Mouse (Mus musculus): ENCODE measurements around the gene Lcn4. TPM values are rescaled to one million over a fixed set of nuclear protein-coding genes. Genes with fewer than 3 reads are reported as not detected.
"Not testable (repeated sequence)": the region's sequence is repeated elsewhere in the genome, so short reads cannot be mapped to it uniquely, and the experiment has no call there.

Lcn4 gene
- not detected in 2 replicates for polyA plus RNA-seq (2012; rRNA removed)

- Histone ChIP-seq H3K27me3 (ENCODE audit: control insufficient read depth, insufficient read depth, low read length) (no peaks in the 10 kb centered on the region), H3K4me1 (ENCODE audit: control insufficient read depth, insufficient read depth, low read length) (no peaks in the 10 kb centered on the region), H3K27ac (ENCODE audit: control insufficient read depth, insufficient read depth, low read depth, low read length) (no peak within 1 kb of the TSS), H3K4me3 (ENCODE audit: control insufficient read depth, low read depth, low read length) (no peak within 1 kb of the TSS), H3K36me3 (ENCODE audit: control insufficient read depth, insufficient read depth, low read length) (no peaks in the 10 kb centered on the region)
- no peak for TF ChIP-seq CTCF (IDR thresholded peaks at IDR 0.05; ENCODE audit: control insufficient read depth, insufficient read depth, insufficient replicate concordance, low read depth, low read length)
- TF ChIP-seq POLR2A (IDR thresholded peaks at IDR 0.05; ENCODE audit: control insufficient read depth, low read depth, low read length), result no peak
Measured at GRCm38 (mm10) chr2:26671182-26671581, at the start of gene Lcn4. Gene Lcn4, minus strand, starts transcription at chr2:26671282.

GRCm38 (mm10) chr2:26686171-26686675, 15.1 kb upstream of the Lcn4 start:
- Histone ChIP-seq H3K27ac (ENCODE audit: control insufficient read depth, insufficient read depth, low read depth, low read length) (no peak overlapping the region), H3K4me3 (ENCODE audit: control insufficient read depth, low read depth, low read length) (no peak overlapping the region), H3K4me1 (ENCODE audit: control insufficient read depth, insufficient read depth, low read length) (no peaks in the 10 kb centered on the region), H3K36me3 (ENCODE audit: control insufficient read depth, insufficient read depth, low read length) (no peaks in the 10 kb centered on the region), H3K27me3 (ENCODE audit: control insufficient read depth, insufficient read depth, low read length) (no peaks in the 10 kb centered on the region)
- TF ChIP-seq CTCF (IDR thresholded peaks at IDR 0.05; ENCODE audit: control insufficient read depth, insufficient read depth, insufficient replicate concordance, low read depth, low read length) (no peak), POLR2A (IDR thresholded peaks at IDR 0.05; ENCODE audit: control insufficient read depth, low read depth, low read length) (no peak)

GRCm38 (mm10) chr2:26668746-26669145, 2.3 kb downstream of the Lcn4 start:
- TF ChIP-seq CTCF (IDR thresholded peaks at IDR 0.05; ENCODE audit: control insufficient read depth, insufficient read depth, insufficient replicate concordance, low read depth, low read length) (no peak), POLR2A (IDR thresholded peaks at IDR 0.05; ENCODE audit: control insufficient read depth, low read depth, low read length) (no peak)
- no peaks in the 10 kb centered on the region for H3K36me3 ChIP-seq (ENCODE audit: control insufficient read depth, insufficient read depth, low read length)
- no peak overlapping the region for H3K27ac ChIP-seq (ENCODE audit: control insufficient read depth, insufficient read depth, low read depth, low read length)
- H3K27me3 ChIP-seq (ENCODE audit: control insufficient read depth, insufficient read depth, low read length), result no peaks in the 10 kb centered on the region
- H3K4me1 ChIP-seq (ENCODE audit: control insufficient read depth, insufficient read depth, low read length), result no peaks in the 10 kb centered on the region
- H3K4me3 ChIP-seq (ENCODE audit: control insufficient read depth, low read depth, low read length), result no peak overlapping the region

GRCm38 (mm10) chr2:26663551-26663950, 7.5 kb downstream of the Lcn4 start:
- H3K27ac ChIP-seq (ENCODE audit: control insufficient read depth, insufficient read depth, low read depth, low read length); H3K27me3 ChIP-seq (ENCODE audit: control insufficient read depth, insufficient read depth, low read length); H3K4me3 ChIP-seq (ENCODE audit: control insufficient read depth, low read depth, low read length); H3K36me3 ChIP-seq (ENCODE audit: control insufficient read depth, insufficient read depth, low read length); H3K4me1 ChIP-seq (ENCODE audit: control insufficient read depth, insufficient read depth, low read length): not testable (repeated sequence)
- peak; percentile 25; the same call in 1 of the 2 replicates for TF ChIP-seq CTCF (IDR thresholded peaks at IDR 0.05; ENCODE audit: control insufficient read depth, insufficient read depth, insufficient replicate concordance, low read depth, low read length)

- H3K27me3 ChIP-seq (ENCODE audit: control insufficient read depth, insufficient read depth, low read length), result no peaks in the 10 kb centered on the region
- peaks cover 10% of the 10 kb centered on the region; the same call in 1 of the 2 replicates for H3K4me1 ChIP-seq (ENCODE audit: control insufficient read depth, insufficient read depth, low read length)
- TF ChIP-seq POLR2A (IDR thresholded peaks at IDR 0.05; ENCODE audit: control insufficient read depth, low read depth, low read length), result no peak
- no peak for TF ChIP-seq CTCF (IDR thresholded peaks at IDR 0.05; ENCODE audit: control insufficient read depth, insufficient read depth, insufficient replicate concordance, low read depth, low read length)
- no peak overlapping the region for H3K27ac ChIP-seq (ENCODE audit: control insufficient read depth, insufficient read depth, low read depth, low read length)
- no peaks in the 10 kb centered on the region for H3K36me3 ChIP-seq (ENCODE audit: control insufficient read depth, insufficient read depth, low read length)
- H3K4me3 ChIP-seq (ENCODE audit: control insufficient read depth, low read depth, low read length), result no peak overlapping the region
Measured at GRCm38 (mm10) chr2:26663112-26663511, 8.0 kb downstream of the Lcn4 start.

GRCm38 (mm10) chr2:26662509-26662882, 8.6 kb downstream of the Lcn4 start:
- no peaks in the 10 kb centered on the region for H3K36me3 ChIP-seq (ENCODE audit: control insufficient read depth, insufficient read depth, low read length)

GRCm38 (mm10) chr2:26661768-26662508, 9.1 kb downstream of the Lcn4 start:
- no peak for TF ChIP-seq CTCF (IDR thresholded peaks at IDR 0.05; ENCODE audit: control insufficient read depth, insufficient read depth, insufficient replicate concordance, low read depth, low read length)
- TF ChIP-seq POLR2A (IDR thresholded peaks at IDR 0.05; ENCODE audit: control insufficient read depth, low read depth, low read length), result no peak
- Histone ChIP-seq H3K36me3 (ENCODE audit: control insufficient read depth, insufficient read depth, low read length) (no peaks in the 10 kb centered on the region), H3K27ac (ENCODE audit: control insufficient read depth, insufficient read depth, low read depth, low read length) (no peak overlapping the region), H3K4me3 (ENCODE audit: control insufficient read depth, low read depth, low read length) (peak overlapping the region; percentile 35), H3K27me3 (ENCODE audit: control insufficient read depth, insufficient read depth, low read length) (no peaks in the 10 kb centered on the region), H3K4me1 (ENCODE audit: control insufficient read depth, insufficient read depth, low read length) (peaks cover 10% of the 10 kb centered on the region; the same call in 1 of the 2 replicates)

More at GRCm38 (mm10) chr2:26662509-26662882, 8.6 kb downstream of the Lcn4 start:
- no peak for TF ChIP-seq POLR2A (IDR thresholded peaks at IDR 0.05; ENCODE audit: control insufficient read depth, low read depth, low read length)
- TF ChIP-seq CTCF (IDR thresholded peaks at IDR 0.05; ENCODE audit: control insufficient read depth, insufficient read depth, insufficient replicate concordance, low read depth, low read length), result no peak
- Histone ChIP-seq H3K4me1 (ENCODE audit: control insufficient read depth, insufficient read depth, low read length) (peaks cover 10% of the 10 kb centered on the region; the same call in 1 of the 2 replicates), H3K4me3 (ENCODE audit: control insufficient read depth, low read depth, low read length) (peak overlapping the region; percentile 35), H3K27me3 (ENCODE audit: control insufficient read depth, insufficient read depth, low read length) (no peaks in the 10 kb centered on the region), H3K27ac (ENCODE audit: control insufficient read depth, insufficient read depth, low read depth, low read length) (no peak overlapping the region)

Data from testis, adult 2 months (tissue).